Mouse (Mus musculus): ENCODE results near the gene Scn8a. TPM values are rescaled to one million over a fixed set of nuclear protein-coding genes. Genes with fewer than 3 reads are reported as not detected.

Gene Scn8a
- polyA plus RNA-seq, 1 experiment from 2014 or later: 20.5 TPM

GRCm38 (mm10) chr15:101046527-101047193 is 177.0 kb downstream of the Scn8a start:
- WGBS: under 1% methylated on average over 59 of the region's 77 CpGs
- Histone ChIP-seq H3K4me1 (peaks cover 18% of the 10 kb centered on the region), H3K9ac (replicated peaks) (peak overlapping the region; percentile 59), H3K27me3 (peaks cover 85% of the 10 kb centered on the region), H3K4me2 (replicated peaks) (peak overlapping the region; percentile 91), H3K27ac (replicated peaks) (no peak overlapping the region), H3K36me3 (no peaks in the 10 kb centered on the region), H3K4me3 (peak overlapping the region; percentile 54), H3K9me3 (no peaks in the 10 kb centered on the region)
- ATAC-seq (ENCODE audit: low FRiP score, low read depth): peak; percentile 45; the same call in 1 of the 2 replicates

- under 1% methylated on average over 22 of the region's 23 CpGs for WGBS
- Histone ChIP-seq H3K9ac (replicated peaks) (peak within 1 kb of the TSS; percentile 59), H3K36me3 (no peaks in the 10 kb centered on the region), H3K27ac (replicated peaks) (no peak within 1 kb of the TSS), H3K9me3 (no peaks in the 10 kb centered on the region), H3K4me2 (replicated peaks) (peak within 1 kb of the TSS; percentile 91), H3K27me3 (peaks cover 86% of the 10 kb centered on the region), H3K4me1 (peaks cover 18% of the 10 kb centered on the region), H3K4me3 (peak within 1 kb of the TSS; percentile 54)
- ATAC-seq (ENCODE audit: low FRiP score, low read depth): peak; percentile 31; the same call in 1 of the 2 replicates
Observed at GRCm38 (mm10) chr15:101047194-101047555, 177.5 kb downstream of the Scn8a start, which contains the start of gene Gm47841. Gm47841 (minus strand) TSS chr15:101047397.

GRCm38 (mm10) chr15:101048338-101048896 is 178.8 kb downstream of the Scn8a start:
- H3K9me3 ChIP-seq: no peaks in the 10 kb centered on the region
- H3K4me2 ChIP-seq (replicated peaks): no peak overlapping the region
- ATAC-seq (ENCODE audit: low FRiP score, low read depth): no peak
- H3K4me3 ChIP-seq: no peak overlapping the region
- no peak overlapping the region for H3K27ac ChIP-seq (replicated peaks)
- peaks cover 25% of the 10 kb centered on the region for H3K4me1 ChIP-seq
- H3K36me3 ChIP-seq: no peaks in the 10 kb centered on the region
- H3K9ac ChIP-seq (replicated peaks): no peak overlapping the region
- 50% methylated on average over 5 of the region's 5 CpGs for WGBS
- H3K27me3 ChIP-seq: peaks cover 90% of the 10 kb centered on the region

GRCm38 (mm10) chr15:101051869-101052268 is 182.2 kb downstream of the Scn8a start:
- no peak overlapping the region for H3K27ac ChIP-seq (replicated peaks)
- H3K4me3 ChIP-seq: no peak overlapping the region
- 43% methylated on average over 10 of the region's 10 CpGs for WGBS
- no peak overlapping the region for H3K4me2 ChIP-seq (replicated peaks)
- no peaks in the 10 kb centered on the region for H3K9me3 ChIP-seq
- no peak overlapping the region for H3K9ac ChIP-seq (replicated peaks)
- peaks cover 91% of the 10 kb centered on the region for H3K27me3 ChIP-seq
- no peaks in the 10 kb centered on the region for H3K36me3 ChIP-seq
- ATAC-seq (ENCODE audit: low FRiP score, low read depth): no peak
- H3K4me1 ChIP-seq: peaks cover 22% of the 10 kb centered on the region

GRCm38 (mm10) chr15:101052560-101053501 is 183.2 kb downstream of the Scn8a start:
- H3K4me2 ChIP-seq (replicated peaks): peak overlapping the region; percentile 54
- no peak for ATAC-seq (ENCODE audit: low FRiP score, low read depth)
- WGBS: 12% methylated on average over 113 of the region's 120 CpGs
- H3K27ac ChIP-seq (replicated peaks): no peak overlapping the region; the same call in 1 of the 2 replicates
- no peaks in the 10 kb centered on the region for H3K9me3 ChIP-seq
- peak overlapping the region; percentile 39 for H3K4me3 ChIP-seq
- H3K9ac ChIP-seq (replicated peaks): peak overlapping the region; percentile 55
- peaks cover 89% of the 10 kb centered on the region for H3K27me3 ChIP-seq
- peaks cover 15% of the 10 kb centered on the region for H3K4me1 ChIP-seq
- H3K36me3 ChIP-seq: no peaks in the 10 kb centered on the region

GRCm38 (mm10) chr15:101053832-101054459 is 184.3 kb downstream of the Scn8a start:
- ATAC-seq (ENCODE audit: low FRiP score, low read depth): no peak
- Histone ChIP-seq H3K4me1 (peaks cover 16% of the 10 kb centered on the region), H3K27me3 (peaks cover 82% of the 10 kb centered on the region), H3K36me3 (no peaks in the 10 kb centered on the region), H3K9ac (replicated peaks) (peak overlapping the region; percentile 55), H3K4me3 (peak overlapping the region; percentile 39), H3K9me3 (no peaks in the 10 kb centered on the region), H3K27ac (replicated peaks) (no peak overlapping the region), H3K4me2 (replicated peaks) (peak overlapping the region; percentile 54)
- 12% methylated on average over 37 of the region's 65 CpGs for WGBS

- H3K9me3 ChIP-seq: no peaks in the 10 kb centered on the region
- peaks cover 22% of the 10 kb centered on the region for H3K4me1 ChIP-seq
- H3K4me3 ChIP-seq: no peak overlapping the region
- peaks cover 81% of the 10 kb centered on the region for H3K27me3 ChIP-seq
- WGBS: 69% methylated on average over 10 of the region's 10 CpGs
- H3K36me3 ChIP-seq: no peaks in the 10 kb centered on the region
- no peak overlapping the region for H3K27ac ChIP-seq (replicated peaks)
- H3K9ac ChIP-seq (replicated peaks): no peak overlapping the region
- no peak for ATAC-seq (ENCODE audit: low FRiP score, low read depth)
- H3K4me2 ChIP-seq (replicated peaks): no peak overlapping the region
Observed at GRCm38 (mm10) chr15:101054541-101054940, 184.9 kb downstream of the Scn8a start.

- no peaks in the 10 kb centered on the region for H3K36me3 ChIP-seq
- H3K27me3 ChIP-seq: peaks cover 69% of the 10 kb centered on the region
- no peak overlapping the region for H3K27ac ChIP-seq (replicated peaks)
- H3K9me3 ChIP-seq: no peaks in the 10 kb centered on the region
- 49% methylated on average over 10 of the region's 10 CpGs for WGBS
- ATAC-seq (ENCODE audit: low FRiP score, low read depth): peak; percentile 69; the same call in 1 of the 2 replicates
- peaks cover 34% of the 10 kb centered on the region for H3K4me1 ChIP-seq
- no peak overlapping the region for H3K9ac ChIP-seq (replicated peaks)
- no peak overlapping the region for H3K4me3 ChIP-seq
- no peak overlapping the region for H3K4me2 ChIP-seq (replicated peaks)
Observed at GRCm38 (mm10) chr15:101056225-101056624, 186.6 kb downstream of the Scn8a start.

- ATAC-seq (ENCODE audit: low FRiP score, low read depth): peak; percentile 50
- Histone ChIP-seq H3K4me1 (peaks cover 38% of the 10 kb centered on the region), H3K27ac (replicated peaks) (peak overlapping the region; percentile 64), H3K9ac (replicated peaks) (no peak overlapping the region), H3K4me2 (replicated peaks) (peak overlapping the region; percentile 12; the same call in 1 of the 2 replicates), H3K36me3 (no peaks in the 10 kb centered on the region), H3K4me3 (no peak overlapping the region), H3K27me3 (peaks cover 47% of the 10 kb centered on the region), H3K9me3 (no peaks in the 10 kb centered on the region)
- WGBS: 8% methylated on average over 9 of the region's 9 CpGs
Observed at GRCm38 (mm10) chr15:101059570-101060279, 190.1 kb downstream of the Scn8a start.

GRCm38 (mm10) chr15:101060280-101060852 is 190.7 kb downstream of the Scn8a start:
- no peak for ATAC-seq (ENCODE audit: low FRiP score, low read depth)
- H3K27ac ChIP-seq (replicated peaks): peak overlapping the region; percentile 64

GRCm38 (mm10) chr15:101065069-101065468 is 195.4 kb downstream of the Scn8a start:
- H3K27me3 ChIP-seq: peaks cover 16% of the 10 kb centered on the region; the same call in 1 of the 2 replicates
- peak overlapping the region; percentile 84; the same call in 1 of the 2 replicates for H3K27ac ChIP-seq (replicated peaks)
- H3K4me2 ChIP-seq (replicated peaks): no peak overlapping the region
- no peak overlapping the region for H3K9ac ChIP-seq (replicated peaks)
- WGBS: 21% methylated on average over 6 of the region's 6 CpGs
- ATAC-seq (ENCODE audit: low FRiP score, low read depth): no peak
- no peak overlapping the region for H3K4me3 ChIP-seq
- H3K36me3 ChIP-seq: no peaks in the 10 kb centered on the region
- peaks cover 79% of the 10 kb centered on the region for H3K4me1 ChIP-seq
- no peaks in the 10 kb centered on the region for H3K9me3 ChIP-seq

More at GRCm38 (mm10) chr15:101060280-101060852, 190.7 kb downstream of the Scn8a start:
- Histone ChIP-seq H3K4me1 (peaks cover 44% of the 10 kb centered on the region), H3K9ac (replicated peaks) (no peak overlapping the region), H3K9me3 (no peaks in the 10 kb centered on the region), H3K4me2 (replicated peaks) (peak overlapping the region; percentile 12), H3K4me3 (no peak overlapping the region), H3K27me3 (peaks cover 41% of the 10 kb centered on the region), H3K36me3 (no peaks in the 10 kb centered on the region)
- WGBS: 23% methylated on average over 11 of the region's 11 CpGs

All from midbrain, embryonic 12.5 days (tissue).